Mouse (Mus musculus) brain, embryonic 14.5 days (tissue): ENCODE measurements around the gene Dcpp3.

Experiments
- CTCF ChIP-seq: fragments of 200-500 bp; IDR thresholded peaks from 2 replicates; pipeline ENCODE4 v1.5.1; 2012; ENCODE audit warnings: inconsistent platforms, mild to moderate bottlenecking, moderate library complexity, borderline replicate concordance; ENCODE audit not compliant: insufficient read depth, insufficient read length; ENCODE audit errors: extremely low read depth
- POLR2A ChIP-seq: fragments of 200-500 bp; IDR thresholded peaks from 2 replicates; pipeline ENCODE4 v1.6.1; 2012; ENCODE audit warnings: mild to moderate bottlenecking, inconsistent platforms, borderline replicate concordance; ENCODE audit not compliant: poor library complexity, insufficient read depth, insufficient read length, severe bottlenecking; ENCODE audit errors: extremely low read depth

GRCm38 (mm10) chr17:23941372-23941771 is 24.1 kb downstream of the Dcpp3 start, which contains the start of gene Sbp:
- no peak for TF ChIP-seq POLR2A
- TF ChIP-seq CTCF, result no peak
